Mouse (Mus musculus) midbrain, embryonic 16.5 days (tissue): ENCODE data around the gene Fat3. TPM values are rescaled to one million over a fixed set of nuclear protein-coding genes. Genes with fewer than 3 reads are reported as not detected.
A peak's percentile ranks its signal among the peaks of the same experiment; 100 is the strongest.

Source experiments
- ATAC-seq: fragments of 200-750 bp; cut with Nextera tagmentation; 2 replicates; pipeline ENCODE4 v1.8.0; 2017; ENCODE audit warnings: moderate TSS enrichment
- H3K27ac ChIP-seq: fragments of 300-500 bp; sonication (generic); 2 replicates; pipeline ENCODE4 v1.5.1; 2014; ENCODE audit warnings: mild to moderate bottlenecking, low read length, mixed read lengths
- H3K27me3 ChIP-seq: fragments of 300-500 bp; sonication (generic); 2 replicates; pipeline ENCODE4 v1.6.1; 2014; ENCODE audit warnings: low read depth, low read length, mixed read lengths; ENCODE audit not compliant: control insufficient read depth, insufficient read depth
- H3K36me3 ChIP-seq: fragments of 300-500 bp; sonication (generic); 2 replicates; pipeline ENCODE4 v1.6.1; 2014; ENCODE audit warnings: mild to moderate bottlenecking, low read length, moderate library complexity, mixed read lengths; ENCODE audit not compliant: control insufficient read depth, insufficient read depth
- H3K4me1 ChIP-seq: fragments of 300-500 bp; sonication (generic); 2 replicates; pipeline ENCODE4 v1.6.1; 2014; ENCODE audit warnings: mild to moderate bottlenecking, low read length, mixed read lengths; ENCODE audit not compliant: control insufficient read depth, insufficient read depth
- H3K4me2 ChIP-seq: fragments of 300-500 bp; sonication (generic); 2 replicates; pipeline ENCODE4 v1.6.1; 2014; ENCODE audit warnings: mild to moderate bottlenecking, low read length, mixed read lengths
- H3K4me3 ChIP-seq: fragments of 300-500 bp; sonication (generic); 2 replicates; pipeline ENCODE4 v1.5.1; 2014; ENCODE audit warnings: low read depth, mild to moderate bottlenecking, low read length, moderate library complexity, mixed read lengths
- H3K9ac ChIP-seq: fragments of 300-500 bp; sonication (generic); 2 replicates; pipeline ENCODE4 v1.6.1; 2014; ENCODE audit warnings: low read depth, low read length, mixed read lengths
- H3K9me3 ChIP-seq: fragments of 300-500 bp; sonication (generic); replicated peaks from 2 replicates; pipeline ENCODE4 v1.6.1; 2014; ENCODE audit warnings: mild to moderate bottlenecking, low read length, mixed read lengths; ENCODE audit not compliant: control insufficient read depth, poor library complexity, severe bottlenecking
- WGBS: fragments of 180-500 bp; shearing (Covaris S2); extraction: QIAGEN DNeasy Blood & Tissue Kit; methylation state at CpG from one replicate; pipeline ENCODE4 v1.1.7; 2014; 5-methylcytosine and 5-hydroxymethylcytosine counted together
- polyA plus RNA-seq: library from polyadenylated mRNA; unstranded; fragments of >200 nt; fragmentation: Nextera tagmentation; extraction: Ambion mirVana; gene quantifications from 2 replicates; pipeline ENCODE4 v1.2.1, GENCODE M21; 2015

Fat3 gene
- polyA plus RNA-seq, 1 experiment from 2014 or later: 13.4 TPM

DNA sequence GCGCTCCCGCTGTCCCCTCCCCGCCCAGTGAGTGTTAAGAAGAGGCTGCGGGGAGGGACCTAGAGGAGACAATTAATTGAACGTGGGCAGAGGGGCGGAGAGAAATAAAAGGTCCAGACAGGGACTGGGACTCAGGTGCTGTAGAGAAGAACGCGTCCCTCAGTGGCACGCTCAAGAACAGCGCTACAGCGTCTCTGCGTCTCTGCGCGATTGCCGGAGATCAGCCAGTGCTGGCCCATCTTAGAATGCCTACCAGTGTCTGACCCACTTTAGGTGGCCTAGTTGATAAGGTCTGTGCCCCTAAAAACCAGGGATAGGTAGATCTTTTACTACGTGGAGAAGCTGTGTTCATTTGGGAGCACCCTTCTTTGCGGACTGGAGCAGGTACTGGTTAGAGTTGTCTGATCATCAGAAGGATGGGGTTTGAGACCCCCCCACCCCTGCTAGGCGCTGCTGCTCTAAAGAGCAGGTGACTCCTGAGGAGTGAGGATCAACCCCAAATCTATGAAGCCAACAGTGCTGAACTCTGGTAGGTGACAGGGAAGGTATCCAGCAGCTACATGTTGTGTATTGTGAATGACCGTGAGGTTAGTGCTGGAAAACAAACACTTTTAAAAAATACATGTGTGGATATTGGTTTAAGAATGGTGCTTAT lies 626.5 kb downstream of the Fat3 start, which contains the start of gene Mtnr1b:
Gene Mtnr1b, minus strand, starts transcription at position 51 of the 655 bp plus-strand sequence.
- H3K27ac ChIP-seq: no peak within 1 kb of the TSS
- H3K4me2 ChIP-seq: 0 out of 2 replicates have a peak within 1 kb of the TSS, but pooled peaks have one; percentile 14
- H3K4me1 ChIP-seq: no peaks in the 10 kb centered on the region
- ATAC-seq: no peak
- no peak within 1 kb of the TSS for H3K4me3 ChIP-seq
- no peaks in the 10 kb centered on the region; the same call in 1 of the 2 replicates for H3K27me3 ChIP-seq
- WGBS: 52% methylated on average over 19 of the region's 19 CpGs
- no peaks in the 10 kb centered on the region for H3K36me3 ChIP-seq
- H3K9ac ChIP-seq: no peak within 1 kb of the TSS
- H3K9me3 ChIP-seq: no peaks in the 10 kb centered on the region

DNA sequence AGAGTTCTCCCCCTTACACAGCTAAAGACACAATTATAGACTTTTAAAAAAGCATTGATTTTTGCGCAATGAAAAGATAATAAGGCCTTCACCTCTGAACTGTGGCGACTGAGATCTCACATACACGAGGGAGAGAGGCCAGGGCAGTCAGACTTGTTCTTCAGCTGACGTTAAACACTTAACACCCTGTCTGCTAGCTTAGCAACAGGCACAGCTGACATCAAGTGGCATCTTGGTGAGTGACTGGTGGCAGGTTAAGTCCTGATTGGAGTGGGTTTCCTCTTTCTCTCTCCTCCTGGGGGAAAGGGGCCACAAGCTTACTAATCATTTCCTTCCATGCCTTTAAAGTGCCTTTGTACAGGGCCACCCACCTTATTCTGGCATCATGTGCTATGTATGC lies 631.1 kb downstream of the Fat3 start:
- ATAC-seq: no peak
- Histone ChIP-seq H3K36me3 (no peaks in the 10 kb centered on the region), H3K9me3 (no peaks in the 10 kb centered on the region), H3K4me1 (no peaks in the 10 kb centered on the region), H3K27ac (no peak overlapping the region), H3K4me2 (no peak overlapping the region), H3K9ac (no peak overlapping the region), H3K27me3 (no peaks in the 10 kb centered on the region; the same call in 1 of the 2 replicates), H3K4me3 (no peak overlapping the region)
- WGBS: 65% methylated on average over 4 of the region's 4 CpGs

DNA sequence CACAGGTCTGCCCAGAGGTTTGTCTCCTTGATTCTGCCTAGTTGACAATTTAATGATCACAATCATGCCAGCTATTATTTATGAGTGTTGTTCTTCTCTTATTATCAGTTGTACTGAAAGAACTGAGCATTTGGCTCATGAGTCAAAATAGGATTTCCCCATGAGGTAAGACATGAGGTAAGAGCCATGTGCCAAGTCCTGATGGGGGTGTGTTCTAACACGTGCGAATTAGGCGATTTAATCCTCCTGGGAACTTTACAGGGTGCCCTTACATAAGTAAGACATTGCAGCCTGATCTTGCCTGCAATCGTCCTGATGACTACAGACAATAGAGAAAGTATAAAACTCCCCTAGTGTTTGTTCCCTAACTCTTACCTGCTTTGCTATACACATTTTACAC lies 631.6 kb downstream of the Fat3 start:
- no peak for ATAC-seq
- Histone ChIP-seq H3K9ac (no peak overlapping the region), H3K36me3 (no peaks in the 10 kb centered on the region), H3K4me3 (no peak overlapping the region), H3K9me3 (no peaks in the 10 kb centered on the region), H3K4me2 (no peak overlapping the region), H3K4me1 (no peaks in the 10 kb centered on the region), H3K27me3 (no peaks in the 10 kb centered on the region; the same call in 1 of the 2 replicates), H3K27ac (no peak overlapping the region)
- WGBS: 53% methylated on average over 4 of the region's 4 CpGs

DNA sequence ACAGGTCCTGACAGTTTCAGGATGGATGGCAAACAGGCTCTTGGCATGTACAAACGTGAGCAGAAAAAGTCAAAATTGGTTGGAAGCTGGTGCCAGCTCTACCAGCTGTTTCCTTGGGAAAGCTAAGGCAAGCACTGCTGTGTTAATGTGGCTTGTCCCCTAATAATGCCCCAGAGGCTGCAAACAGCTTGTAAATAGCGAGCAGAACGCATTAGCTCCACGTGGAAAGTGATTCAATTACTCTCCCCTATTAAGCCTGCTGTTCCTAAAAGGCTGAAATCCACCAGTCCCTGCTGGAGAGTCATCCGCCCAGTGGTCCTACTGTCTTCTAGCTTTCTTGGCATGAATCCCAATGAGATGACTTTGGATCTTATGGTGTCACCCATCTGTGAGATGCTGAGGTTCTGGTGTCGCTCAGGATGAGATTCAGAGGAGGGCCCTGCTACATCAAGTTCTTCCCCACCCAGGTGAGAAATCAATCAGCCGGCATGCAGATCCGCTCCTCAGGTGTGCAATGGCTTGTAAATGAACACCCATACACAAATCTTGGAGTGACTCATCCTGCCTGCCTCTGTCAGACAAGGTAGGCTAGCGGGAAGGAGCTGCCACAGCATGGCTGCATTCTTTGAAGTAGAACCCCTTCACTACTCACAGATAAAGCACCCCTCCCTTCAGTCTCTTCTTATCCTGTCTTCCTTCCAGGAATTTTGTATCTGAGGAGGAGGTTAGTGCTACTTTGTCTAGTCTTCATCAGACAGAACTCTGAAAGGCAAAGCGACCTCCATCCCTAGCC lies 634.6 kb downstream of the Fat3 start:
- Histone ChIP-seq H3K9me3 (no peaks in the 10 kb centered on the region), H3K27me3 (no peaks in the 10 kb centered on the region), H3K27ac (no peak overlapping the region), H3K4me2 (no peak overlapping the region), H3K4me1 (no peaks in the 10 kb centered on the region), H3K9ac (no peak overlapping the region), H3K36me3 (no peaks in the 10 kb centered on the region), H3K4me3 (no peak overlapping the region)
- WGBS: 70% methylated on average over 10 of the region's 10 CpGs
- no peak for ATAC-seq

DNA sequence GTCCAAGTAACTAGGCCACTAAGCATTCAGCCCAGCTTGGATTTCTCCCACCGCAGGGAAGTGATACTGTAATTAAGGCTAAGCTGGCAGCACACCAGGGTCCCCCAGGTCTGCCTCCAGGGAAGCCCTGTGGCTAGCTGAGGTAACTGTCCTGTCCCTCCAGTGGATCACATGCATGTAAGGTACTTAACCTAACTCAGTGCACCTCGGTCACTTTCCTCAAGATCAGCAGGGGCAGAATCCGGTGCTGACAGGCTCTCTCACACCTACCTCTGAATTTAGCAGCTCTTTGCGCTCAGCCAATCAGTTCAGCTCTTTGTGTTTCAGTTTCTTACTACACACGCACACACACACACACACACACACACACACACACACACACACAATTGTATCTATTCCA lies 639.7 kb downstream of the Fat3 start:
- Histone ChIP-seq H3K27ac (no peak overlapping the region), H3K27me3 (no peaks in the 10 kb centered on the region), H3K9ac (no peak overlapping the region), H3K36me3 (no peaks in the 10 kb centered on the region), H3K4me3 (no peak overlapping the region), H3K4me1 (no peaks in the 10 kb centered on the region), H3K9me3 (no peaks in the 10 kb centered on the region), H3K4me2 (no peak overlapping the region)
- ATAC-seq: no peak
- WGBS: 78% methylated on average over 5 of the region's 5 CpGs
